In genomic region chr7:28865481-28866300, GRCm38 (mm10) we compare ENCODE assay signal across 8 mouse cellular contexts. TPM values are rescaled to one million over a fixed set of nuclear protein-coding genes. Genes with fewer than 3 reads are reported as not detected.
DNase-seq lines count a peak whose midpoint lies in the region; ATAC-seq and TF ChIP-seq lines count a peak whose summit lies in the region.

No protein-coding gene starts in this region.

- 46% methylated on average over 33 of the region's 33 CpGs for WGBS in hindbrain, embryonic 12.5 days
- WGBS in lung, postnatal 0 days: 36% methylated on average over 33 of the region's 33 CpGs

- no peak for TF ChIP-seq CTCF in E14TG2a.4 (conservative IDR thresholded peaks at IDR 0.05; ENCODE audit: low read length)
- peak; percentile 58 for TF ChIP-seq CTCF in lung, postnatal 0 days (IDR thresholded peaks at IDR 0.05)

- no peaks in the 10 kb centered on the region for H3K9me3 ChIP-seq in E14TG2a.4 (ENCODE audit: low read length)
- peaks cover 4% of the 10 kb centered on the region; the same call in 1 of the 2 replicates for H3K9me3 ChIP-seq in hindbrain, embryonic 12.5 days (replicated peaks)
- no peaks in the 10 kb centered on the region for H3K9me3 ChIP-seq in lung, postnatal 0 days (ENCODE audit: low read length)

- peak overlapping the region; percentile 51 for H3K4me2 ChIP-seq in hindbrain, embryonic 12.5 days (replicated peaks)
- H3K4me2 ChIP-seq in lung, postnatal 0 days (replicated peaks; ENCODE audit: low read depth, low read length): peak overlapping the region; percentile 48

- H3K4me1 ChIP-seq in E14TG2a.4 (replicated peaks; ENCODE audit: low read depth, low read length): peaks cover 49% of the 10 kb centered on the region
- peaks cover 10% of the 10 kb centered on the region for H3K4me1 ChIP-seq in brown adipose tissue, adult 24 weeks (ENCODE audit: control insufficient read depth, insufficient read depth, insufficient read length, low read length)
- H3K4me1 ChIP-seq in hindbrain, embryonic 12.5 days: peaks cover 14% of the 10 kb centered on the region; the same call in 1 of the 2 replicates
- H3K4me1 ChIP-seq in lung, postnatal 0 days (ENCODE audit: insufficient read depth, low read depth, low read length): peaks cover 13% of the 10 kb centered on the region; the same call in 1 of the 2 replicates

- peaks cover 19% of the 10 kb centered on the region for H3K27me3 ChIP-seq in E14TG2a.4 (ENCODE audit: insufficient read depth, low read length)
- H3K27me3 ChIP-seq in hindbrain, embryonic 12.5 days: 0 out of 2 replicates have a peak, but pooled peaks cover 3% of the 10 kb centered on the region
- H3K27me3 ChIP-seq in lung, postnatal 0 days (replicated peaks; ENCODE audit: insufficient read depth, low read length): no peaks in the 10 kb centered on the region

- no peak for TF ChIP-seq EP300 in lung, postnatal 0 days (IDR thresholded peaks at IDR 0.05)

- peak; percentile 43; the same call in 1 of the 2 replicates for ATAC-seq in hindbrain, embryonic 12.5 days (ENCODE audit: low FRiP score)
- peak; percentile 82 for ATAC-seq in lung, postnatal 0 days

- H3K4me3 ChIP-seq in E14TG2a.4 (replicated peaks; ENCODE audit: low read length): peak overlapping the region; percentile 69
- H3K4me3 ChIP-seq in brown adipose tissue, adult 24 weeks (ENCODE audit: insufficient read depth, low read depth, low read length): peak overlapping the region; percentile 51
- peak overlapping the region; percentile 20 for H3K4me3 ChIP-seq in hindbrain, embryonic 12.5 days
- H3K4me3 ChIP-seq in lung, postnatal 0 days (ENCODE audit: low read depth, low read length): no peak overlapping the region; the same call in 1 of the 2 replicates

- H3K27ac ChIP-seq in brown adipose tissue, adult 24 weeks (replicated peaks; ENCODE audit: low read depth, low read length): peak overlapping the region; percentile 62
- H3K27ac ChIP-seq in hindbrain, embryonic 12.5 days: no peak overlapping the region; the same call in 1 of the 2 replicates
- peak overlapping the region; percentile 32; the same call in 1 of the 2 replicates for H3K27ac ChIP-seq in lung, postnatal 0 days (ENCODE audit: low read length)

- H3K36me3 ChIP-seq in E14TG2a.4 (ENCODE audit: insufficient read depth, low read length): no peaks in the 10 kb centered on the region
- H3K36me3 ChIP-seq in hindbrain, embryonic 12.5 days: no peaks in the 10 kb centered on the region
- H3K36me3 ChIP-seq in lung, postnatal 0 days (ENCODE audit: insufficient read depth, low read length): no peaks in the 10 kb centered on the region

- peak; percentile 74 to 75 for DNase-seq in frontal cortex, postnatal 14 days (ENCODE audit: low spot score in 2 of 2)
- peak; percentile 46 to 56 for DNase-seq in layer of hippocampus, postnatal 14 days (ENCODE audit: low spot score in 2 of 2)
- peak; percentile 90 for DNase-seq in lung, postnatal 0 days (ENCODE audit: low spot score)
- DNase-seq in ovary, postnatal 14 days (ENCODE audit: low spot score): peak; percentile 65
- DNase-seq in thymus, postnatal 14 days: peak; percentile 99

- peak overlapping the region; percentile 51 for H3K9ac ChIP-seq in hindbrain, embryonic 12.5 days
- no peak overlapping the region; the same call in 1 of the 2 replicates for H3K9ac ChIP-seq in lung, postnatal 0 days (replicated peaks; ENCODE audit: low read depth)

RNA-seq across cellular contexts. Expression of gene Lgals7, which starts 2.0 kb away (rescaled TPM):
- 2.3 TPM in 1 of 2 replicates, not detected in the other for polyA plus RNA-seq in brown adipose tissue, adult 24 weeks (2012; ENCODE audit: insufficient read depth, insufficient read length, missing spikeins)
- polyA plus RNA-seq in hindbrain, embryonic 12.5 days (2016; fragmentation: Nextera tagmentation; extraction: Ambion mirVana): 3.1 and 3.5 TPM in 2 replicates
- total RNA-seq in layer of hippocampus, postnatal 14 days (2021): not detected
- 2.2 and 3.0 TPM in 2 replicates for polyA plus RNA-seq in lung, postnatal 0 days (2015; fragmentation: Nextera tagmentation; extraction: Ambion mirVana)

RNA-seq across cellular contexts. Expression of gene Capn12, which starts 15.5 kb away (rescaled TPM):
- polyA plus RNA-seq in brown adipose tissue, adult 24 weeks (2012; ENCODE audit: insufficient read depth, insufficient read length, missing spikeins): 0.63 and 0.71 TPM in 2 replicates
- 0.34 and 0.78 TPM in 2 replicates for polyA plus RNA-seq in hindbrain, embryonic 12.5 days (2016; fragmentation: Nextera tagmentation; extraction: Ambion mirVana)
- total RNA-seq in layer of hippocampus, postnatal 14 days (2021): 1 to 10 TPM in 1 of 2 experiments, under 1 TPM in 1; 0.67 to 1.3 TPM
- 0.27 and 0.33 TPM in 2 replicates for polyA plus RNA-seq in lung, postnatal 0 days (2015; fragmentation: Nextera tagmentation; extraction: Ambion mirVana)

RNA-seq across cellular contexts. Expression of gene Lgals4, which starts 32.0 kb away (rescaled TPM):
- 12.0 and 14.6 TPM in 2 replicates for polyA plus RNA-seq in brown adipose tissue, adult 24 weeks (2012; ENCODE audit: insufficient read depth, insufficient read length, missing spikeins)
- polyA plus RNA-seq in hindbrain, embryonic 12.5 days (2016; fragmentation: Nextera tagmentation; extraction: Ambion mirVana): 5.0 and 5.1 TPM in 2 replicates
- 1 to 10 TPM; 3.9 to 4.2 TPM for total RNA-seq in layer of hippocampus, postnatal 14 days (2021)
- polyA plus RNA-seq in lung, postnatal 0 days (2015; fragmentation: Nextera tagmentation; extraction: Ambion mirVana): 14.9 and 15.6 TPM in 2 replicates

RNA-seq across cellular contexts. Expression of gene Ech1, which starts 40.7 kb away (rescaled TPM):
- polyA plus RNA-seq in brown adipose tissue, adult 24 weeks (2012; ENCODE audit: insufficient read depth, insufficient read length, missing spikeins): 3,379 and 3,601 TPM in 2 replicates
- 84.7 and 87.8 TPM in 2 replicates for polyA plus RNA-seq in hindbrain, embryonic 12.5 days (2016; fragmentation: Nextera tagmentation; extraction: Ambion mirVana)
- total RNA-seq in layer of hippocampus, postnatal 14 days (2021): 10 to 100 TPM; 58.2 to 61.2 TPM
- polyA plus RNA-seq in lung, postnatal 0 days (2015; fragmentation: Nextera tagmentation; extraction: Ambion mirVana): 287 and 308 TPM in 2 replicates

RNA-seq across cellular contexts. Expression of gene Hnrnpl, which starts 57.4 kb away (rescaled TPM):
- polyA plus RNA-seq in brown adipose tissue, adult 24 weeks (2012; ENCODE audit: insufficient read depth, insufficient read length, missing spikeins): 122 and 131 TPM in 2 replicates
- 297 and 345 TPM in 2 replicates for polyA plus RNA-seq in hindbrain, embryonic 12.5 days (2016; fragmentation: Nextera tagmentation; extraction: Ambion mirVana)
- total RNA-seq in layer of hippocampus, postnatal 14 days (2021): 100 to 1,000 TPM; 379 to 416 TPM
- polyA plus RNA-seq in lung, postnatal 0 days (2015; fragmentation: Nextera tagmentation; extraction: Ambion mirVana): 151 and 154 TPM in 2 replicates
